Mouse (Mus musculus) embryonic facial prominence, embryonic 13.5 days (tissue): ENCODE results near the gene Tob2. TPM values are rescaled to one million over a fixed set of nuclear protein-coding genes. Genes with fewer than 3 reads are reported as not detected.
A peak's percentile ranks its signal among the peaks of the same experiment; 100 is the strongest.

ENCODE experiments used
- ATAC-seq: fragments of 200-750 bp; cut with Nextera tagmentation; 2 replicates; pipeline ENCODE4 v1.8.0; 2017; ENCODE audit warnings: low read depth; ENCODE audit not compliant: insufficient number of reproducible peaks, insufficient read depth, low FRiP score, low TSS enrichment
- H3K27ac ChIP-seq: fragments of 300-500 bp; sonication (generic); 2 replicates; pipeline ENCODE4 v1.5.1; 2015; ENCODE audit warnings: moderate library complexity, mild to moderate bottlenecking, inconsistent platforms
- H3K27me3 ChIP-seq: fragments of 300-500 bp; sonication (generic); 2 replicates; pipeline ENCODE4 v1.6.1; 2015; ENCODE audit warnings: mild to moderate bottlenecking, inconsistent platforms
- H3K36me3 ChIP-seq: fragments of 300-500 bp; sonication (generic); 2 replicates; pipeline ENCODE4 v1.6.1; 2015; ENCODE audit warnings: mild to moderate bottlenecking, inconsistent platforms
- H3K4me1 ChIP-seq: fragments of 300-500 bp; sonication (generic); 2 replicates; pipeline ENCODE4 v1.6.1; 2015; ENCODE audit warnings: inconsistent platforms
- H3K4me2 ChIP-seq: fragments of 300-500 bp; sonication (generic); 2 replicates; pipeline ENCODE4 v1.6.1; 2015; ENCODE audit warnings: moderate library complexity, mild to moderate bottlenecking, inconsistent platforms
- H3K4me3 ChIP-seq: fragments of 300-500 bp; sonication (generic); 2 replicates; pipeline ENCODE4 v1.5.1; 2015; ENCODE audit warnings: mild to moderate bottlenecking, inconsistent platforms
- H3K9ac ChIP-seq: fragments of 300-500 bp; sonication (generic); 2 replicates; pipeline ENCODE4 v1.6.1; 2015; ENCODE audit warnings: mild to moderate bottlenecking, inconsistent platforms
- H3K9me3 ChIP-seq: fragments of 300-500 bp; sonication (generic); 2 replicates; pipeline ENCODE4 v1.6.1; 2016; ENCODE audit warnings: inconsistent platforms
- WGBS: fragments of 180-500 bp; shearing (Covaris S2); methylation state at CpG from one replicate; pipeline ENCODE4 v1.1.7; 2015; ENCODE audit warnings: mixed read lengths; 5-methylcytosine and 5-hydroxymethylcytosine counted together
- polyA plus RNA-seq: library from polyadenylated mRNA; unstranded; fragments of >200 nt; fragmentation: Nextera tagmentation; extraction: Ambion mirVana; gene quantifications from 2 replicates; pipeline ENCODE4 v1.2.1, GENCODE M21; 2015

Gene Tob2
- 25.6 and 26.7 TPM in 2 replicates for polyA plus RNA-seq

- H3K27me3 ChIP-seq = no peaks in the 10 kb centered on the region
- under 1% methylated on average over 44 of the region's 44 CpGs for WGBS
- no peaks in the 10 kb centered on the region for H3K9me3 ChIP-seq
- H3K4me1 ChIP-seq = peaks cover 15% of the 10 kb centered on the region
- peak within 1 kb of the TSS; percentile 97 for H3K27ac ChIP-seq
- H3K4me3 ChIP-seq = peak within 1 kb of the TSS; percentile 89
- H3K36me3 ChIP-seq = peaks cover 7% of the 10 kb centered on the region; the same call in 1 of the 2 replicates
- H3K4me2 ChIP-seq = peak within 1 kb of the TSS; percentile 87
- 0 out of 2 replicates have a peak, but pooled peaks have one; percentile 1 for ATAC-seq
- peak within 1 kb of the TSS; percentile 94 for H3K9ac ChIP-seq
Measured at GRCm38 (mm10) chr15:81858517-81859329, at the start of gene Tob2. Tob2 (minus strand) TSS chr15:81858796.

GRCm38 (mm10) chr15:81907953-81908352, 49.4 kb upstream of the Tob2 start:
- WGBS = 94% methylated on average over 8 of the region's 8 CpGs
- no peaks in the 10 kb centered on the region for H3K9me3 ChIP-seq
- H3K9ac ChIP-seq = no peak overlapping the region
- no peaks in the 10 kb centered on the region for H3K4me1 ChIP-seq
- no peak overlapping the region for H3K27ac ChIP-seq
- no peak overlapping the region for H3K4me3 ChIP-seq
- no peak for ATAC-seq
- no peaks in the 10 kb centered on the region for H3K27me3 ChIP-seq
- H3K4me2 ChIP-seq = no peak overlapping the region
- H3K36me3 ChIP-seq = peaks cover 96% of the 10 kb centered on the region

- Histone ChIP-seq H3K27me3 (no peaks in the 10 kb centered on the region), H3K4me3 (no peak overlapping the region), H3K36me3 (peaks cover 96% of the 10 kb centered on the region), H3K9me3 (no peaks in the 10 kb centered on the region), H3K4me1 (no peaks in the 10 kb centered on the region), H3K9ac (no peak overlapping the region), H3K4me2 (no peak overlapping the region), H3K27ac (no peak overlapping the region)
- ATAC-seq = no peak
- WGBS = 34% methylated on average over 2 of the region's 2 CpGs
Measured at GRCm38 (mm10) chr15:81904939-81905338, 46.3 kb upstream of the Tob2 start.

- no peak overlapping the region for H3K9ac ChIP-seq
- whole genome bisulfite sequencing = 93% methylated on average over 2 of the region's 2 CpGs
Measured at GRCm38 (mm10) chr15:81898751-81899150, 40.2 kb upstream of the Tob2 start.

GRCm38 (mm10) chr15:81897607-81898285, 39.1 kb upstream of the Tob2 start:
- WGBS = 91% methylated on average over 5 of the region's 5 CpGs
- no peak for ATAC-seq

More at GRCm38 (mm10) chr15:81898751-81899150, 40.2 kb upstream of the Tob2 start:
- ATAC-seq = no peak
- H3K36me3 ChIP-seq = peaks cover 90% of the 10 kb centered on the region
- H3K4me1 ChIP-seq = no peaks in the 10 kb centered on the region
- no peak overlapping the region for H3K4me2 ChIP-seq
- no peaks in the 10 kb centered on the region for H3K27me3 ChIP-seq
- no peaks in the 10 kb centered on the region for H3K9me3 ChIP-seq
- H3K4me3 ChIP-seq = no peak overlapping the region
- no peak overlapping the region for H3K27ac ChIP-seq

GRCm38 (mm10) chr15:81896407-81896806, 37.8 kb upstream of the Tob2 start:
- no peaks in the 10 kb centered on the region for H3K9me3 ChIP-seq
- no peak overlapping the region for H3K4me2 ChIP-seq
- peaks cover 85% of the 10 kb centered on the region for H3K36me3 ChIP-seq
- 87% methylated on average over 2 of the region's 2 CpGs for WGBS
- peak overlapping the region; percentile 36; the same call in 1 of the 2 replicates for H3K9ac ChIP-seq
- H3K27me3 ChIP-seq = no peaks in the 10 kb centered on the region
- H3K4me1 ChIP-seq = no peaks in the 10 kb centered on the region
- H3K27ac ChIP-seq = no peak overlapping the region
- no peak for ATAC-seq
- H3K4me3 ChIP-seq = no peak overlapping the region

More at GRCm38 (mm10) chr15:81897607-81898285, 39.1 kb upstream of the Tob2 start:
- H3K27ac ChIP-seq = no peak overlapping the region
- H3K36me3 ChIP-seq = peaks cover 87% of the 10 kb centered on the region
- no peak overlapping the region for H3K9ac ChIP-seq
- H3K4me1 ChIP-seq = no peaks in the 10 kb centered on the region
- no peaks in the 10 kb centered on the region for H3K9me3 ChIP-seq
- no peak overlapping the region for H3K4me2 ChIP-seq
- H3K4me3 ChIP-seq = no peak overlapping the region
- H3K27me3 ChIP-seq = no peaks in the 10 kb centered on the region

- Histone ChIP-seq H3K4me3 (no peak overlapping the region), H3K4me1 (no peaks in the 10 kb centered on the region), H3K4me2 (no peak overlapping the region), H3K27me3 (no peaks in the 10 kb centered on the region), H3K9me3 (no peaks in the 10 kb centered on the region), H3K36me3 (peaks cover 88% of the 10 kb centered on the region), H3K27ac (no peak overlapping the region), H3K9ac (no peak overlapping the region)
- WGBS = 89% methylated on average over 1 of the region's 1 CpGs
- no peak for ATAC-seq
Measured at GRCm38 (mm10) chr15:81894002-81894401, 35.4 kb upstream of the Tob2 start.

- H3K36me3 ChIP-seq = peaks cover 87% of the 10 kb centered on the region
- no peak overlapping the region for H3K9ac ChIP-seq
- H3K27me3 ChIP-seq = no peaks in the 10 kb centered on the region
- H3K27ac ChIP-seq = no peak overlapping the region
- no peak overlapping the region for H3K4me2 ChIP-seq
- no peaks in the 10 kb centered on the region for H3K9me3 ChIP-seq
- no peak overlapping the region for H3K4me3 ChIP-seq
- 93% methylated on average over 8 of the region's 8 CpGs for WGBS
- no peak for ATAC-seq
- H3K4me1 ChIP-seq = no peaks in the 10 kb centered on the region
Measured at GRCm38 (mm10) chr15:81891822-81892580, 33.4 kb upstream of the Tob2 start.

GRCm38 (mm10) chr15:81891140-81891802, 32.7 kb upstream of the Tob2 start:
- Histone ChIP-seq H3K4me1 (no peaks in the 10 kb centered on the region), H3K36me3 (peaks cover 80% of the 10 kb centered on the region), H3K9me3 (no peaks in the 10 kb centered on the region), H3K4me2 (no peak overlapping the region), H3K4me3 (no peak overlapping the region), H3K9ac (no peak overlapping the region), H3K27me3 (no peaks in the 10 kb centered on the region), H3K27ac (no peak overlapping the region)
- 91% methylated on average over 7 of the region's 7 CpGs for WGBS
- no peak for ATAC-seq

GRCm38 (mm10) chr15:81889175-81889574, 30.6 kb upstream of the Tob2 start:
- WGBS = 92% methylated on average over 7 of the region's 7 CpGs
- peaks cover 62% of the 10 kb centered on the region for H3K36me3 ChIP-seq

More at GRCm38 (mm10) chr15:81889175-81889574, 30.6 kb upstream of the Tob2 start:
- Histone ChIP-seq H3K9me3 (no peaks in the 10 kb centered on the region), H3K9ac (no peak overlapping the region), H3K4me3 (no peak overlapping the region), H3K27ac (no peak overlapping the region), H3K4me1 (no peaks in the 10 kb centered on the region), H3K27me3 (no peaks in the 10 kb centered on the region), H3K4me2 (no peak overlapping the region)
- no peak for ATAC-seq
